Mouse (Mus musculus) urinary bladder, adult 2 months (tissue): ENCODE results near the gene Ttc17. TPM values are rescaled to one million over a fixed set of nuclear protein-coding genes. Genes with fewer than 3 reads are reported as not detected.

Experiments used
- DNase-seq: peaks from one replicate; pipeline ENCODE4 v3.0.0; 2022; ENCODE audit warnings: low spot score
- polyA plus RNA-seq: library from polyadenylated mRNA; depleted of rRNA; stranded (reverse); fragments of >200 nt; gene quantifications from 2 replicates; pipeline ENCODE4 v1.2.3, GENCODE M21; 2012

The Ttc17 gene
- polyA plus RNA-seq, 1 experiment, result 17.8 TPM

DNA sequence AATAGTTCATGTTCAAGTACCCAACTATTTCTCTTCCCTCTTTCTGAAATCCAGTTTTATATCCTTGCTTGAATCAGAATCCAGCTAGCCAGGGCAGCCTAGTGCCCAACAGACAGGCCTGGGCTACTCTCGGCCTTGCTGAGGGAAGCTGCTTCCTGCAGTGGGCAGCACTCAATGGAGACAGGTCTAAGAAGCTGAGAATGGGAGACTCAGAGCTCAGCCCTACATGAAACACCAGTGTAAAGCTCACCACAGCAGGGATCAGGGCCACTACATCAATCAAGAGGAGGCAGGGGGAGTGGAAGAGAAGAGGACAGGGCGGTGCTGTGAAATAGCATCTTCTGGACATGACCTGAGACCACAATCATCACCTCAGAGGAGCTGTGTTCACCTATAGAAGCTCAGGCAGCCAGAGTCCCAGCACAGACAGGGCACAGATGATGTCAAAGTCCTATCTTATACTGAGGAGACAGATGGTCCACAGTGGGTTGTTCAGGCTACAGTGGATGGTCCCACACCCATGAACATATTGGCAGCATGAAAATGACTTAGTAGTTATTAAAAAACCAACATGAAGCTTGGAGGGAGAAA is 25.3 kb downstream of the Ttc17 start:
- DNase-seq, result no peak

DNA sequence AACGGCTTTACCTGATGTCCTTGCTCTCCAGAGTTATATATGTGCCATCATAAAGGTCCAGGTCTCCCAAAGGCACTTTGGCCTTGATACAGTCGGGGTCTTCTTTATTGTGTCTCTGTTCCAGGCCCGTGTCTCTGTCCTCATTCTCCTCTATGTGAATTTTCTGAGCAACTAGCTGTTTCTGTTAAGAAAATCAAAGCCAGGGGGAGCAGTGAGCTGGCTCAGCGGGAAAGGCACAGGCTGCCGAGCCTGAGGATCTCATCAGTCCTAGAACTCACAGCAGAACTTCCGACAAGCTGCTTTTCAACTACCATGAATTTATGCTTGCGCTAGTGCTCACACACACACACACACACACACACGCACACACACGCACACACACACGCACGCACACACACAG is 27.8 kb downstream of the Ttc17 start:
- no peak for DNase-seq

DNA sequence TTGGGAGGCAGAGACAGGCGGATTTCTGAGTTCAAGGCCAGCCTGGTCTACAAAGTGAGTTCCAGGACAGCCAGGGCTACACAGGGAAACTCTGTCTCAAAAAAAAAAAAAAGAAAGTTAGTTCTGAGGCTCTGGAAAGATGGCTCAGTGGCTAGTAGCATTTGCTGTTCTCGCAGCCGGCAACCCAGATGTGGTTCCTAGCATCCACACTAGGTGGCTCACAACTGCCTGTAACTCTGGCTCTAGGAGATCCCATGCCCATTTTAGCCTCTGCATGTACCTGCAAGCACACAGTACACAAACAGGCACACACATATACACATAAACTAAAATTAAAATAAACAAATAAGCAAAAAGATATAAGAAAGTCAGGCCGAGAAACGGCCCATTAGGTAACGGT is 35.4 kb downstream of the Ttc17 start:
- DNase-seq, result no peak

DNA sequence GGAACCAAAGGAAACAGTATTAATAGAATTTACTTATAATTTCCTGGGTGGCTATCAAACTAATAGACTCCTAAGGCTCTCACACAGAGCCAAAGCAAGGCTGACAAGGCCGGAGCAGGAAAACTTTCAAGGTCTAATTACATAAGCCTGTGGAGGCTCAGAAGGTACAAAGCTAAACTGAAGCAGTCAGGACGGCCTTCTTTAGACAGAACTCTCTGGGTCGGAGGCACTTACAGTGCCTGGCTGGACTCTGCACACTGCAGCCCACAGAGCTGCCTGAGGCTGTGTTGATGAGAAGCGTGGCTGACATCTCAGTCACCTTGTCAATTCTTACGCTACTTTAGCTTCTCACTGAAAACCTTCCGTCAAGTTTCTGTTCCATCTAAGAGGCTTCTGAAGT is 42.7 kb downstream of the Ttc17 start:
- no peak for DNase-seq

DNA sequence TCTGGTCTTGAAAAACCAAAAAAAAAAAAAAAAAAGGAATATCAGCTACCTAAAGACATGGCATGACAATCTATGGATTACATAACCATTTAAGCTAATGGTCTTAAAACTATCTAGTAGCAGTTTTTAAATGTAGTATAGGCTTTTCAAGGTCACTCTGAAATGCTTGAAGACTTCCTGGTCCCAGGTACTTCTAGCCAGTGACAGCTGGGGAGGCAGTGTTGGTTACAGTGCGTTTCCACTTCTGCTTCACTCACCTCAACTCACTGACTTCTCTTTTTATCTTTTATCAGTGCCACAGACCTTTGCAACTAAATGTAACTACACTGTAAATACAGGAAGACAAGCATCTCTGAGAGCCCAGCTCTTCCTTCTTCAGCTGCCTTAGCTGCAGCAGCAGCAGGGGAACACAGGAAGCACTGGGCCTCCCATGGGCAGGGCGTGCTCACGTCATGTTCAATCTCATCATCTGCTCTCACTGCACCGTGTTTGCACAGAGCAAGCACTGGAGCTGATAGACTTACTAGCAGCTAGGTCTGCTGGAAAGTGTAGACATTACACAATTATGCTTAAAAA is 46.0 kb downstream of the Ttc17 start:
- DNase-seq, result no peak

DNA sequence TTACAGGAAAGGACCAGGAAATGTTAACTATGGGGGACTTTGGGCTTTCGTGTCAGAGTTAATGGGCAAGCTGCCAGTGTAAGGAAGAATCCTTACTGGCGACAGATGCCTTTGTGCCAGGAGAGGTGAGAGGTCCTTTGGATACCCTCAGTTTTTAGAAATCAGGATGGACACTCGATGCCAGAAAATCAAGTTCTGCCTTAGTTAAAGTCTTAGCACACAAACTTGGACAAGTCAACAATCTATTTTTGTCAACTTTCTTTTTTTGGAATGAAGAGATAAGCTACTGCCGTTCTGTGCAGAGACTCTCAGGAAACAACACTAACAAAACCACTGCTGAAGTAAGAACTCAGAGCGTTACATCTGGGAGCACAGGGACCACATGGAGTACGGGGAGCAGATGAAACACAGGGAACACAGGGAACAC is 58.3 kb downstream of the Ttc17 start:
- no peak for DNase-seq

DNA sequence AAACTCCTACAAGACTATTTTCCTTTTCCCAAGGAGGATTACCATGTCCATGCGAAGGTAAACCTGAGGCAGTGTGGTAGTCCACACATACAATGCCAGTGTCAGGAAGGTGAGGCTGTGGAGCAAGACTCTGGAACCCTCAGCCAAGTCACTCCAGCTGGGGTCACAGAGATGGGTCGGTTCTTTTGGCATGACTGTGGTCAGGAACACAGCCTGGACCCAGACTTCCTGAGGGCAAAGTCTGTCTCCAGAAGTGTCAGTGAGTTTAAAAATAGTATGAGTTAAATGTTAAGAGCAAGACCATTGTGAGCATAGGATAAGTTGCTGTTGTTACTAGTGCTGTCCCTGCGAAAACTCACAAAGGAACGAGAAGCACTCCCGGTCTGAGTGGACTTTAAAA is 59.7 kb downstream of the Ttc17 start:
- DNase-seq, result no peak

DNA sequence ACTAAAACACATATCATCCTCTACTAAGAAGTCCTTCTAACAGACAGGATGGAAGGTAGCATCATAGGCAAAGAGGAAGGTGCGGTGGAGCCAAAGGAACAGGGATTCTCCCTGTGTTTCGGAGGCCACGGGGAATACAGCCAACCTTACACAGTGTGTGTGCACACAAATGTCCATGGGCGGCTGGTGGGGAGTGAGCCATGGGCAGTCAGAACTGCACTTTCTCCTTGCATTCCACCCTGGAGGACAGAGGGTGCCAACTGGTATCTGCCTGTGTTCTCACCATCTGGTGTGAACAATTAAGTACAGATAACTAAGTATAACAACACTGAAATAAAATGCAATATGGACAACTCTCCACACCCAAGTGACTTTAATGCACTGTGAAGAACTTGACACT is 61.9 kb downstream of the Ttc17 start:
- no peak for DNase-seq

DNA sequence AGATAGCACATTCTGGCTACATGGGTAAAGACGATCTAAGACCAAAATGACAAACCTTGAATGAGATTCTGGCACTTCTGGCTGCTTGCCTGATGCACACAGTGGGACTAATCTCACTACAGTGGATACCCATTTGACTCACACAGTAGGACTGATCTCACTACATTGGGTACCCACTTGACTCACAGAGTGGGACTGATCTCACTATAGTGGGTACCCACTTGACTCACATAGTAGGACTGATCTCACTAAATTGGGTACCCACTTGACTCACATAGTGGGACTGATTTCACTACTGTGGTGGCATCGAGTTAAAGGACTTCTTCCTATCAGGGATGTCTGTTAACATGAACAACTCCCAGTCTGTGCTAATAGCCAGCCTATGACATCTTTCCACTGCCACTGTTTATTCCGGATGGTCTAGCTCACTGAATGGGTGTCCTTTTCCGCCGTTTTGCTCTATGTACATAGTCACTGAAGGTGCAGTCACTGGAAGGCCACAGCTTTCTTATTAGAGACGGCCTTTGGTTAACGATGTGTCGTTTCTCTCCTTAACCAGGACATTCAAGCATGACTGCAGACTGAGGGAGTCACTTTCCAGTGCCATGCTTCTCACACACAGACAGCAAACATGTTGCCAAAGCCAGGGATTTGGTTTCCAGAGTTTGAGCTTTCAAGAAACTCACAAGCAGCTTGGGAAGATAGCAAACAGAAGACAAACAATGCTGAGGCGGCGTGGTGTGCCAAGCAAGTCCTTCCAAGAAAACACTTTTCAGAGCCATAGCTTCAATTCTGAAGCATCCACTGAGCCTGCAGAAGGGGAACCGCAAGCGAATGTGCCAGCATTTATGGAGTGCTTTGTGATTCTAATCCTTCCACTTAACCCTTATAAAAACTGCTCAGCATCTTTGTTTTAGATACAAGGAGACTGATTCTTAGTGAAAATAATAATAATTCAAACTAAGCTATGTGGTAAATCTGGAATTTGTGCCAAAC is 62.9 kb downstream of the Ttc17 start:
- DNase-seq, result no peak

DNA sequence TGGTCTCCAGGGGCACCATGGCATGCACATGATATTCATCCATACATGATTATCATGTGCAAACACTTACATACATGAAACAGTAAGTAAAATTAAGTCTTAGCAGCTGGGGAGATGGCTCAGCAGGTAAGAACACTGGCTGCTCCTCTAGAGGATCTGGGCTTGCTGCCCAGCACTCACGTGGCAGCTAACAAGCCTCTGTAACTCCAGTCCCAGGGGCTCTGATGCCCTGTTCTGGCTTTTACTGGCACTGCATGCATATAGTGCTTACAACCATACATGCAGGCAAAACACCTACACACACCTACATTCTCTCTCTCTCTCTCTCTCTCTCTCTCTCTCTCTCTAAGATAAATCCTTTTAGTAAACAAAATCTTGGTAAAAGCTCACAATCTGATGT is 65.7 kb downstream of the Ttc17 start:
- DNase-seq, result no peak

DNA sequence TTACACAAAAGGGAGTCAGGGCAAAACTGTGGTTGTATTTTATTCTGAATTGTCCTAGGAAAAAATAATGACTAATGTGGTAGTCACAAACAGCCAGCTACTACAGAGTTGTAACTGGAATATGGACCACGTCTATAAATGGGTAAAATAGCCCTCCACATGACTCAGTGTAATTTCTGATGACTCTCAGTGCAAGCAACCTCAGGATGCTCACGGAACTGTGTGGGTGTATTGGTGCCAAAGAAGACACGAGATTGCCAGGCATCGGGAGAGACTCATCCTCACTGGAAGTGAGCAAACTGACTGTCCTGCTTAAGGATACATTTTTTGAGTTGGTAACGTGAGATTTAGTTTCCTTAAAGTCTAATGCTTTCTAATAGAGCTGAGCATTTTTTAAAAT is 67.0 kb downstream of the Ttc17 start:
- no peak for DNase-seq

DNA sequence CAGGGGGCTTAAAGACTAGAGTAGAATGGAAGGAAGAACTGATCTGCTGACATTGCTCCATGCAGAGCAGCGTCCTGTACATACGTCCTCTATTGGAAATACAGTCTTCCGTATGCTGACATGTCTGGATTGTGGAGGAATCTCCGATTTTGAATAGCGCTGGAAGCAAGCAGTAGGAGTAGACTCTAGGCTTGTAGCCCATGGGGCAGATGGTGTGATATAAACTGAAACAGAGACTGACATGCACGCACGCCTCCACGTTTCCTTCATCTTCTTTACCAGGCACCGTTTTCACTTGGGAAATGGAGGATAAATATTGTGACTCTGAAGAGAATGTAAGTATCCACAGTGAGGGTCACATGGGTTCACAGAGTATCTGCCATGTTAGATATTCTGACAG is 70.2 kb downstream of the Ttc17 start:
- no peak for DNase-seq

DNA sequence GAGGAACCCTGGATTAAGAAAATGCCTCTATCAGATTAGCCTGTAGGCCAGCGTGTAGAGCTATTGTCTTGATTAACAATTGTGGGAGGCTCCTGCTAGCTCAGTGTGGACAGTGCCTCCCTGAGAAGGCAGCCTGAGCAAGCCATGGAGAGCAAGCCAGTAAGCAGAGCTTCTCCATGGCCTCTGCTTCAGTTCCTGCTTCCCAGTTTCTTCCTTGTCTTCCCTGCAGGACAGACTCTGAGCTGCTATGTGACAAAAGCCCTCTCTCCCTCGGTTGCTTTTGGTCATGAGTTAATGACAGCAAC is 71.8 kb downstream of the Ttc17 start:
- DNase-seq, result no peak

DNA sequence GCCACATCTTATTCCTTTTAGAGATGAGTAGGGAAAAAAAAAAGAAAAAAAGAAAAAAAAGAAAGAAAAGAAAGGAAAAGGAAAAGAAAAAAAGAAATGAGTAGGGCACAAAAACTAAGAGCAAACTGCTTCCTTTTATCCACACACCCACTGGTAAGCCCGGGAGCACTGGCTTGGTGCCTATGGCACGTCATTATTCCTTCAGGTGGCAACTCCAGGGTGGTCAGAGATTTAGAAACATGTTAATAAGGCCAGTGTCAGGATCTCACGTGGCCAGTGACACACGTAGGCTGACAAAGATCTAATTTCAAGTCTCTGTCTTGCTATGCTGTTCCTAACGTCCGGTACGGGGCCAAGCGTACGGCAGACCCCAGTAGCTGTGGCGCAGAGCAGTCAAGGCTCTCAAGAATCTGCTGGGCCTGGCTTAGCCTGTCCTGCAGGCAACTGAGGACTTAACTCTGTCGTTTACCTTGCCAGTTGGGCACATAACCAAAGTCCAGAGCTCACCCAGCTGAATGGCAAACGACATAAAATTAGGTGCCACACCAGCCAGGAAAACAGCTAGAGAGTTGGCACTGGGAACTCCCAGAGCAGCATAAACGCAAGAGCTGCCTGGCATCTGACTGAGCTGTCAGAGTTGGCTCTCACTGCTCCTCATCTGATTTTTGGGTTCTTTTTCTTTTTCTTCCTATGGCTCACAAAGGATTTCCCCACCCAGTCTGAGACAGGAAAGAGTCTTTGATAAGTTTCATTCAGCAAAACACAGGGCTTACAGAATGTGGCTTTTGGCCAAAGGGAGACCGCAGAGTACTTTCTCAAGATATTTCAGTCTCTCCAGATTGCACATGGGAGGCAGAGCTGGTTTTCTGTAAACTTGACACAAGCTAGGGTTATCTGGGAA is 72.4 kb downstream of the Ttc17 start:
- DNase-seq, result no peak

DNA sequence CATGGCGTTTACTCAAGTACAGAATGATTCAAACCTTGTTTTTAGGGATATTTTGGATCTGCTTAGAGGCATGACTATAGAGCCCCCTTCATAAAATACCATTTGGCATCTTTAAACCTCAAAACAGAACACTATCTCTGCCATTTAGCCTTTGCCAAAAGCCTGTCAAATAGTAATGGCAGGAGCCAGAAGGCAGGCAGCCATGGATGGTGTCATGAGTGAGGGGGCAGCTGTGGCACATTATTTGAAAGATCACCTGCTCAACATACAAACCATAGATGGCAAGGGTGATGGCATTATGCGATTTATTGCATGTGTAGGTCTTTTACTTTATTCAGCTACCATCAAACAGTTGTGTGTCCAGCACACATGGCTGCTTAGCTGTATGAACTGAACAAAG is 73.4 kb downstream of the Ttc17 start:
- no peak for DNase-seq

DNA sequence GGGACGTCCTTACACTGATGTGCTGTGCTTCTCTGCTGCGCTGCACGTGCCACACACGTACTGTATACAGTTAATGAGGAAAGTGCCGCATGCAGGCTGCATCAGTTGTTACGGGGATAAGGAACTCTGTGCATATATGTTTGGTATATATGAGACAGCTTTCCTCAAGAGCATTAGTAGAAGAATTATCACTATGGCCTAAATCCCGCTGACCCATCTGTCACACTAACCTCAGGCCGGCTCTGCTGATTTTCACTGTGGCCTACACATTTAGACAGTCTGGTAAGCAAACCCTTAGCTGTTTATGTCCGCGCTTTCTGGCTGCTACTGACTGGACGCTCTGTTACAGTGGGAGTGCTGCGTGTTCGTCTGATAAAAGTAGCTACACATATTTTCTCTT is 77.2 kb downstream of the Ttc17 start:
- no peak for DNase-seq

DNA sequence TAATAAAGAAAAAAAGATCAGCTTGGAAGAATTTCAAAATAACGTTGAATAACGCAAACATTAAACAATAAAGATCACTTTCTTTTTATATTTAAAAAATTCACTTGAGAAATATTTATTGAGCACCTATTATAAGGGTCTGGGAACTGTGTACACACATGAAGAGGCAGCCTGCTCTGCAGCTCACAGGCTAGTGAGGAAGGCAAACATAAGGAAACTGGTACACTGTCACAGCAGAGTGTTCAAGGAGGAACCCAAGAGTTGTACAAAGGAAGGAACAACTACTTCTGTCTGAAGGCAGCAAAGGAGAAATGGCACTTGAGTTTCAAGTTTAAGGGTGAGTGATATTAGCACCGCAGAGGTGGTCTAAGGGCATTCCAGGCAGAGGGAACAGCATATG is 78.7 kb downstream of the Ttc17 start:
- no peak for DNase-seq

DNA sequence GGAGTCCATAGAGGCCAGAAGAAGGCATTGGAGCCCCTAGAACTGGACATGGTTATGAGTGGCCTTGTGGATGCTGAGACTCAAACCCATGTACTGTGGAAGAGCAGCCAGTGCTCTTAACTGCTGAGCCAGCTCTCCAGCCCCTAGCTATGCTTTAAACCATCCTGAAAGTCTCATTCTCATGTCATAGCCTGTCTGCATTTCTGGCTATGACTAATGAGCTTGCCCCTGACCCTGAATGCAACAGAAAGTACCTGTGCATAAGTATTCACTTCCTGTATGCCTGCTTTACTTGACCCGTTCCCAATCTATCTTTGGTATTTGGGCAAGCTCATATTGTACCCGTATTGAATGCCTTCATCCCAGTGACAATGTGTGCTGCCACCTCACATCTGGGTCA is 86.7 kb downstream of the Ttc17 start:
- DNase-seq, result no peak

DNA sequence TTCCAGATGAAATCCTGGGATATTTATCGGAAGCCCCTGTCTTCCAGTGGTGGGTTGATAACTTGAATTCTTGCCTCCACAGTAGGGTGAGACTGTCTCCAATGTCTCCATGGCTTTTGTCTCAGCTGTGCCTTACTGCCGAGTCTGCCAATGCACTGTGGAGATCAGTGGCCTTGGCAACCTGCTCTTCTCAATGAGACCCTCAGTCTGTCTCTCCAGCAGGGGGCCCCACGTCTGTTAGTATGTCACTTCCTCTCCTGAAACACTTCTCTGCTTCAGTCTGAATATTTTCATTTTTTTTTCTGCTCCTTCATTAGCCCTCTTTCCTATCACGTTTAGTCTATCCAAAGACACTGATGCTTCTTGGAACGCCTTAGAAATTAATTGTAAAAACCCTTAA is 90.0 kb downstream of the Ttc17 start:
- no peak for DNase-seq

DNA sequence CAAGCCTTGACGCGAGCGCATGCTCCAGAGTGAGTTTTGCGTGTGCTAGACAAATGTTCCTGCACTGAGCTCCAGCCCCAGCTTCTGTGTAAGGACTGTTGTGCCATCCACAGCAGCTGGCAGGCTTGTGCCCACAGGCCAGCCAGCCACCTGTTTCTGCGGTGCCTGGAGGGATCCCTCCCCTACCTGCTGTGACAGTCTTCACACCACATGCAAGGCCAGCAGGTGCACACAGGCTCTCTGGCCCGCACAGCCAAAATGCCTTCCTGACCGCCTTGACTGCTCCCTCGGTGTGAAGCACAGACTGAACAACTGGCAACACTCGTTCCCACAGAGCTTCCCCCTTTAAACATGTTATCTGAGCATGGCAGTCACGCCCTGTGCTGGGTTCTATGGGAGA is 102.5 kb downstream of the Ttc17 start:
- DNase-seq, result no peak

DNA sequence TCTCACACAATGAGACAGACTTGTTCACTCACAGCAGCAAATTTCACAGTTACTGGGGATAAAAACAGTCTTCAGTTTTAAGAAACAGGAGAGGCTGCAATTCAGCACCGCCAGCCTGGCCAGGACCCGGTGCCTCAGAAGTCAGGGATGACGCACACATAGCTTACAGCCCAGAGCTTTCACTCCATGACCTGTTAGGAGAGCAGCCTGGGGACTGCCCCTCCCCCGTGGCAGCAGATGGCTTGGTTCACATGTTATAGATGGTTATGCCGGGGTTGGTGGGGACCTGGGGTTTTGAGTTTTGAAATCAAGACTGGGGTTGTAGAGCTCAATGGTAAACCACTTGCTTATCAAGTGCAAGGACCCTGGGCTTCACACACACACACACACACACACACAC is 104.1 kb downstream of the Ttc17 start:
- no peak for DNase-seq

DNA sequence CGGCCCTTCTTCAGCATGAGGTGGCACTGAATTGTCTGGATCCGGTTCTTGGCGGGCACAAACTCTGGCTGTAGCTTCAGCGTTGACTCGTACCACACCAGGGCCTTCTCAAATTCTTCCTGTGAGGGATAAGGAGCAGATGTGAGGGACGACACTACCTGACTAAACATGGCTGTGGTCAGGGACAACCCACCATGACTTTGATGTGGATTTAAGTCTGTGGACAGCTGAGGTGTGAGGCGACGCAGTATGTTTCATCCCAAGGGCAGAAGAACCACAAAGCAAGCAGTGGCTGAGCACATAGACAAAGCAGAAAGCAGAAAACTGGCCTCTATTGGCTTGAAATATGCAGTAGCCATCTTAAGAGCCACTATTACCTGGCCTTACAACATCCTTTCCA is 104.7 kb downstream of the Ttc17 start:
- no peak for DNase-seq
